Mouse (Mus musculus) neural tube, embryonic 14.5 days (tissue): ENCODE results near the gene Gskip. TPM values are rescaled to one million over a fixed set of nuclear protein-coding genes. Genes with fewer than 3 reads are reported as not detected.

Experiments used
- ATAC-seq: fragments of 200-750 bp; cut with Nextera tagmentation; 2 replicates; pipeline ENCODE4 v1.8.0; 2017; ENCODE audit warnings: low read depth, mild to moderate bottlenecking, moderate TSS enrichment, moderate library complexity
- H3K27ac ChIP-seq: fragments of 300-500 bp; sonication (generic); 2 replicates; pipeline ENCODE4 v1.5.1; 2014; ENCODE audit warnings: low read depth, mild to moderate bottlenecking, control low read depth, low read length, moderate library complexity, mixed read lengths
- H3K27me3 ChIP-seq: fragments of 300-500 bp; sonication (generic); 2 replicates; pipeline ENCODE4 v1.6.1; 2014; ENCODE audit warnings: low read length; ENCODE audit not compliant: control insufficient read depth, insufficient read depth
- H3K36me3 ChIP-seq: fragments of 300-500 bp; sonication (generic); 2 replicates; pipeline ENCODE4 v1.6.1; 2014; ENCODE audit warnings: low read length, mixed read lengths; ENCODE audit not compliant: control insufficient read depth, insufficient read depth
- H3K4me1 ChIP-seq: fragments of 300-500 bp; sonication (generic); 2 replicates; pipeline ENCODE4 v1.6.1; 2014; ENCODE audit warnings: low read length; ENCODE audit not compliant: control insufficient read depth, insufficient read depth
- H3K4me2 ChIP-seq: fragments of 300-500 bp; sonication (generic); 2 replicates; pipeline ENCODE4 v1.6.1; 2014; ENCODE audit warnings: mild to moderate bottlenecking, low read depth, low read length, control low read depth
- H3K4me3 ChIP-seq: fragments of 300-500 bp; sonication (generic); 2 replicates; pipeline ENCODE4 v1.5.1; 2014; ENCODE audit warnings: low read depth, low read length, control low read depth, mixed read lengths
- H3K9ac ChIP-seq: fragments of 300-500 bp; sonication (generic); replicated peaks from 2 replicates; pipeline ENCODE4 v1.6.1; 2014; ENCODE audit warnings: low read depth, mild to moderate bottlenecking, control low read depth, low read length, mixed read lengths
- H3K9me3 ChIP-seq: fragments of 300-500 bp; sonication (generic); 2 replicates; pipeline ENCODE4 v1.6.1; 2016; ENCODE audit warnings: low read length; ENCODE audit not compliant: control insufficient read depth
- WGBS: fragments of 180-500 bp; shearing (Covaris S2); extraction: QIAGEN DNeasy Blood & Tissue Kit; methylation state at CpG from one replicate; pipeline ENCODE4 v1.1.7; 2014; 5-methylcytosine and 5-hydroxymethylcytosine counted together
- polyA plus RNA-seq: library from polyadenylated mRNA; unstranded; fragments of >200 nt; fragmentation: Nextera tagmentation; extraction: Ambion mirVana; gene quantifications from 2 replicates; pipeline ENCODE4 v1.2.1, GENCODE M21; 2014

Gskip gene
- polyA plus RNA-seq, 1 experiment from 2014 or later: 34.3 TPM

GRCm38 (mm10) chr12:105685001-105685691 lies 517 bp downstream of the Gskip start, which contains the start of gene Atg2b:
Gene Atg2b (minus strand): TSS chr12:105685211.
- no peaks in the 10 kb centered on the region for H3K27me3 ChIP-seq
- under 1% methylated on average over 67 of the region's 73 CpGs for WGBS

GRCm38 (mm10) chr12:105686791-105687190 lies 2.2 kb downstream of the Gskip start:
- Histone ChIP-seq H3K27me3 (no peaks in the 10 kb centered on the region), H3K4me1 (peaks cover 22% of the 10 kb centered on the region), H3K4me2 (peak overlapping the region; percentile 93; the same call in 1 of the 2 replicates), H3K36me3 (peaks cover 2% of the 10 kb centered on the region; the same call in 1 of the 2 replicates), H3K9me3 (no peaks in the 10 kb centered on the region), H3K9ac (no peak overlapping the region), H3K4me3 (no peak overlapping the region), H3K27ac (no peak overlapping the region)
- ATAC-seq: no peak
- 96% methylated on average over 3 of the region's 3 CpGs for WGBS

More at GRCm38 (mm10) chr12:105685001-105685691, 517 bp downstream of the Gskip start, which contains the start of gene Atg2b:
- ATAC-seq: peak; percentile 91
- Histone ChIP-seq H3K4me1 (peaks cover 22% of the 10 kb centered on the region), H3K9me3 (no peaks in the 10 kb centered on the region), H3K36me3 (no peaks in the 10 kb centered on the region), H3K4me3 (peak within 1 kb of the TSS; percentile 89), H3K27ac (peak within 1 kb of the TSS; percentile 91), H3K9ac (peak within 1 kb of the TSS; percentile 90), H3K4me2 (peak within 1 kb of the TSS; percentile 93)

DNA sequence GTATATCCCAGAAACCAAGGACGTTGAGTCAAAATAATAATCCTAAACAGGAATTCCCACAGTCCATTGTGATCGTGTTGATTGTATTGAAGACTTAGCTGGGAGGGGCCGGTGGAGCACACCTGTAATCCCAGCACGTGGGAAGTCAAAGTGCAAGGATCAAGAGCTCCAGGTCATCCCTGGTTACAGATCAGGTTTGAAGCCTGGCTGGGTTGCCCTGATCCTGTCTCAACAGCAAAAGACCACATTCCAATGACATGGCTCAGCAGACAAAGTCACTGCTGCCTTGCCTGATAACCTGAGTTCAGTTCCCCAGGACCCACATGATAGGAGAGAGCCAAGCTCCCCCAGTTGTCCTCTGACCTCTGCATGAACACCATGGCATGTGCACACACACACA lies 2.8 kb downstream of the Gskip start:
- peaks cover 2% of the 10 kb centered on the region for H3K36me3 ChIP-seq
- no peaks in the 10 kb centered on the region for H3K27me3 ChIP-seq
- H3K27ac ChIP-seq: no peak overlapping the region
- no peak for ATAC-seq
- no peak overlapping the region for H3K4me3 ChIP-seq
- H3K9ac ChIP-seq: no peak overlapping the region
- H3K4me1 ChIP-seq: peaks cover 22% of the 10 kb centered on the region
- no peak overlapping the region for H3K4me2 ChIP-seq
- 86% methylated on average over 4 of the region's 4 CpGs for WGBS
- no peaks in the 10 kb centered on the region for H3K9me3 ChIP-seq

GRCm38 (mm10) chr12:105688546-105688945 lies 3.9 kb downstream of the Gskip start:
- H3K36me3 ChIP-seq: peaks cover 2% of the 10 kb centered on the region
- H3K4me2 ChIP-seq: no peak overlapping the region
- no peaks in the 10 kb centered on the region for H3K9me3 ChIP-seq
- H3K27ac ChIP-seq: no peak overlapping the region
- peaks cover 15% of the 10 kb centered on the region for H3K4me1 ChIP-seq
- H3K4me3 ChIP-seq: no peak overlapping the region
- ATAC-seq: no peak
- no peaks in the 10 kb centered on the region for H3K27me3 ChIP-seq
- WGBS: 97% methylated on average over 4 of the region's 4 CpGs
- H3K9ac ChIP-seq: no peak overlapping the region

- Histone ChIP-seq H3K36me3 (peaks cover 2% of the 10 kb centered on the region), H3K27ac (no peak overlapping the region), H3K27me3 (no peaks in the 10 kb centered on the region), H3K4me1 (peaks cover 10% of the 10 kb centered on the region), H3K9me3 (no peaks in the 10 kb centered on the region), H3K4me3 (no peak overlapping the region), H3K9ac (no peak overlapping the region), H3K4me2 (no peak overlapping the region)
- ATAC-seq: no peak
- WGBS: 98% methylated on average over 13 of the region's 13 CpGs
Measured at GRCm38 (mm10) chr12:105689435-105689834, 4.8 kb downstream of the Gskip start.

DNA sequence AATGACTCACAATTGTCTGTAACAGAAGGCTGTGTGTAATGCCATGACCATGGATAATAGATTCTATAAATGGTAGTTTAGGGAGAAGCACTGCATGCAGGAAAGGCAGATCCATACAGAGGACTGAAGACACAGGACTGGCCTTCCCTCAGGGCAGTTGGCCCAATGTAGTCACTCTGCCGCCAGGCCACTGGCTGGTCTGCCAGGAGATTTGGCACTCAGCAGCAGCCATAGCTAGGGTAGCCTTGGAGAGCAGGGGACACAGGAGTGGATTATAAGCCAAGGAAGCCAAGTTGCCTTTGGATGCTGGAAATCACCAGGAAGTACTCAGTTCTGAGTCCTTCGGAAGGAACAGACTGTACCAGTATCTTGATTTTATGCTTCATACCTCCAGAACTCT lies 9.4 kb downstream of the Gskip start:
- H3K4me1 ChIP-seq: no peaks in the 10 kb centered on the region
- no peaks in the 10 kb centered on the region for H3K27me3 ChIP-seq
- H3K9me3 ChIP-seq: no peaks in the 10 kb centered on the region
- H3K4me3 ChIP-seq: no peak overlapping the region
- no peak overlapping the region for H3K27ac ChIP-seq
- no peak for ATAC-seq
- no peak overlapping the region for H3K9ac ChIP-seq
- peaks cover 3% of the 10 kb centered on the region for H3K36me3 ChIP-seq
- WGBS: 97% methylated on average over 2 of the region's 2 CpGs
- no peak overlapping the region for H3K4me2 ChIP-seq

- H3K9ac ChIP-seq: no peak overlapping the region
- no peak overlapping the region for H3K4me2 ChIP-seq
- 81% methylated on average over 7 of the region's 7 CpGs for WGBS
- no peaks in the 10 kb centered on the region for H3K4me1 ChIP-seq
- no peak overlapping the region for H3K4me3 ChIP-seq
- ATAC-seq: no peak
- H3K36me3 ChIP-seq: peaks cover 14% of the 10 kb centered on the region
- no peaks in the 10 kb centered on the region for H3K9me3 ChIP-seq
- no peak overlapping the region for H3K27ac ChIP-seq
- no peaks in the 10 kb centered on the region for H3K27me3 ChIP-seq
Measured at GRCm38 (mm10) chr12:105695848-105696247, 11.2 kb downstream of the Gskip start.

DNA sequence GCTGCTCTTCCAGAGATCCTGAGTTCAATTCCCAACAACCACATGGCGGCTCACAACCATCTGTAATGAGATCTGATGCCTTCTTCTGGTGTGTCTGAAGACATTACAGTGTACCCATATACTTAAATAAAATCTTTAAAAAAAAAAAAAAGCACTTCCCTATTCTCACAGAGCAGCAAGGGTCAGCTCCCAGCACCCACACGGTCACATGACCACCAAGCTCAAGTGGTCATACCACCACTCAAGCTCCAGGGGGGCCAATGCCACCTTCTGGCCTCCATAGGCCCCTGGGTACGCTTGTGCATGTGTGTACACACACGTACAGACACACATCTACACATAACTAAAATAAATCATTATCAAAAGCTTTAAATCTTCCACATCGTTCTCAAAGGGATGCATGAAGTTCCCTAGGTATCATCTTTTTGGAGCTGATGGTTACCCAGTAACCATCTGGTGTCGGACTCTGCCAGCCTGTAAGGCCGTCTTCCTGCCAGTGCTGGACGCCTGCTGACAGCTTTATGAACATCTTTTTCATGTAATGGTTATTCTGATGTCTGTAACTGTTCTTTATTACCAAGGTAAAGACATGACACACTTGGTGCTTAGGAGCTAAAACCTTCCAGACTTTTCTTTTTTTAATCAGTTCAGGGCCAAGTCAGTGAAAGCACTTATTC lies 12.6 kb downstream of the Gskip start:
- no peak for ATAC-seq
- Histone ChIP-seq H3K4me3 (no peak overlapping the region), H3K4me2 (no peak overlapping the region), H3K4me1 (no peaks in the 10 kb centered on the region), H3K9ac (no peak overlapping the region), H3K27ac (no peak overlapping the region), H3K36me3 (peaks cover 15% of the 10 kb centered on the region), H3K27me3 (no peaks in the 10 kb centered on the region), H3K9me3 (no peaks in the 10 kb centered on the region)
- 87% methylated on average over 8 of the region's 8 CpGs for WGBS

DNA sequence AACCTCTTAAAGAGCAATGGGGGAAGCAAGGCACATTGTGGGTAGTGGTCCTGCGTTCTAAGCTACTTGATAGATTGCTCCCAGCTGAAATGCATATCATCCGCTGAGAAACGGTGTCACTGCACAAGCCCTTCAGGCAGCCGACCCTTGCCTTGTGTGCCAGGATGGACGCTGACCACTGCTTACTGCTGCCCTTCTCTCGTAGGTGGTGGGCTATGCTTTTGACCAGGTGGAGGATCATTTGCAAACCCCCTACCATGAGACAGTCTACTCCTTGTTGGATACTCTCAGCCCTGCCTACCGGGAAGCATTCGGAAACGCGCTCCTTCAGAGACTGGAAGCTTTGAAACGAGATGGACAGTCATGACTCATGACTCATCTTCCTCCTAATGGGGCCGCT lies 15.8 kb downstream of the Gskip start:
- ATAC-seq: no peak
- 95% methylated on average over 12 of the region's 12 CpGs for WGBS

More for the DNA sequence above, 15.8 kb downstream of the Gskip start:
- Histone ChIP-seq H3K36me3 (peaks cover 15% of the 10 kb centered on the region), H3K9ac (no peak overlapping the region), H3K4me1 (no peaks in the 10 kb centered on the region), H3K4me2 (no peak overlapping the region), H3K27ac (no peak overlapping the region), H3K9me3 (no peaks in the 10 kb centered on the region), H3K27me3 (no peaks in the 10 kb centered on the region), H3K4me3 (no peak overlapping the region)
